Mouse (Mus musculus) neutrophil, adult 5-6 weeks (primary cell): ENCODE measurements around the gene Rpl4. TPM values are rescaled to one million over a fixed set of nuclear protein-coding genes. Genes with fewer than 3 reads are reported as not detected.
"Not testable (repeated sequence)": the region's sequence is repeated elsewhere in the genome, so short reads cannot be mapped to it uniquely, and the experiment has no call there.

ENCODE experiments used
- ATAC-seq: fragments of 151-379, 151-347 bp; 2 replicates; pipeline ENCODE4 v1.8.0; 2017; ENCODE audit warnings: mild to moderate bottlenecking, moderate TSS enrichment; ENCODE audit not compliant: insufficient number of reproducible peaks, poor library complexity, low FRiP score, severe bottlenecking; ENCODE audit errors: extremely low read depth
- total RNA-seq: library from RNA; stranded (forward); fragments of 200-1000 nt; gene quantifications from 2 replicates; pipeline ENCODE4 v1.2.3, GENCODE M21; 2017

Gene Rpl4
- 1,351 and 1,415 TPM in 2 replicates for total RNA-seq

GRCm38 (mm10) chr9:64172816-64173665 lies at the start of gene Rpl4, which contains the start of gene Zwilch:
Rpl4 (plus strand) TSS chr9:64173375.
Zwilch (minus strand) TSS chr9:64173104.
- ATAC-seq: peak; percentile 80

- not testable (repeated sequence) for ATAC-seq
Observed at GRCm38 (mm10) chr9:64124846-64125245, 48.3 kb upstream of the Rpl4 start.

- ATAC-seq: no peak
Observed at GRCm38 (mm10) chr9:64125307-64125706, 47.9 kb upstream of the Rpl4 start.

- ATAC-seq: no peak
Observed at GRCm38 (mm10) chr9:64126121-64126520, 47.1 kb upstream of the Rpl4 start.

- ATAC-seq: no peak
Observed at GRCm38 (mm10) chr9:64131623-64132022, 41.6 kb upstream of the Rpl4 start.

GRCm38 (mm10) chr9:64138896-64139295 lies 34.3 kb upstream of the Rpl4 start:
- not testable (repeated sequence) for ATAC-seq

- no peak for ATAC-seq
Observed at GRCm38 (mm10) chr9:64139879-64140278, 33.3 kb upstream of the Rpl4 start.

- no peak for ATAC-seq
Observed at GRCm38 (mm10) chr9:64156641-64157040, 16.5 kb upstream of the Rpl4 start.

GRCm38 (mm10) chr9:64160471-64160870 lies 12.7 kb upstream of the Rpl4 start:
- no peak for ATAC-seq

- not testable (repeated sequence) for ATAC-seq
Observed at GRCm38 (mm10) chr9:64169967-64170366, 3.2 kb upstream of the Rpl4 start.

GRCm38 (mm10) chr9:64172145-64172815 lies 895 bp upstream of the Rpl4 start:
- ATAC-seq: no peak

- ATAC-seq: no peak
Observed at GRCm38 (mm10) chr9:64173666-64174220, 568 bp downstream of the Rpl4 start.

GRCm38 (mm10) chr9:64174341-64174740 lies 1.2 kb downstream of the Rpl4 start:
- ATAC-seq: no peak

GRCm38 (mm10) chr9:64174766-64175165 lies 1.6 kb downstream of the Rpl4 start:
- ATAC-seq: no peak

GRCm38 (mm10) chr9:64175378-64175777 lies 2.2 kb downstream of the Rpl4 start:
- no peak for ATAC-seq

GRCm38 (mm10) chr9:64178610-64178973 lies 5.4 kb downstream of the Rpl4 start:
- ATAC-seq: no peak

GRCm38 (mm10) chr9:64178974-64179646 lies 5.9 kb downstream of the Rpl4 start, which contains the start of gene Snapc5:
Snapc5 (plus strand) TSS chr9:64179274.
- ATAC-seq: peak; percentile 89

- ATAC-seq: not testable (repeated sequence)
Observed at GRCm38 (mm10) chr9:64183295-64183694, 10.1 kb downstream of the Rpl4 start.

- no peak for ATAC-seq
Observed at GRCm38 (mm10) chr9:64184166-64184840, 11.1 kb downstream of the Rpl4 start.
